Mouse (Mus musculus) frontal cortex, postnatal 14 days (tissue): ENCODE data around the gene Stx1b.

ENCODE experiments used
- DNase-seq, 2 experiments: peaks; one replicate each; pipeline ENCODE4 v3.0.0; 2022; ENCODE audit warnings: low spot score in 2 of 2

The Stx1b gene

DNA sequence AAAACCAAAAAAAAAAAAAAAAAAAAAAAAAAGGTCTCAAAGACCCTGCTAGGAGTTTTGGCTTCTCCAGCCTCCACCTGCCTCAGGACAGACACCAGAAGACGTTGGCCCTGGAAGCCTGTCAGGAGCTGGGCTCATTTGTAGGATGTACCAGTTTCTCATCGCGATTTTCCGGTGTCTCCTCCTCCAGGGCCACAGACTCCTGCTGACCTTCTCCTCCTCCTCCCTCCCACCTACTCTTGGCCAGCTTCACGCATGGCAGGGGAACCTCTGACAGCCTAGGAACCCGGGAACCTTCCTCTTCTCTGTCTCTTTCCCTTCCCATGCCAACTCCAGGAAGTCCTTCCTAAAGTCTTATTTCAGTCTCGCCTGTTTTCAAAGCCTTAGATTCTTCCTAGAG lies 7.3 kb downstream of the Stx1b start:
- no peak for DNase-seq

DNA sequence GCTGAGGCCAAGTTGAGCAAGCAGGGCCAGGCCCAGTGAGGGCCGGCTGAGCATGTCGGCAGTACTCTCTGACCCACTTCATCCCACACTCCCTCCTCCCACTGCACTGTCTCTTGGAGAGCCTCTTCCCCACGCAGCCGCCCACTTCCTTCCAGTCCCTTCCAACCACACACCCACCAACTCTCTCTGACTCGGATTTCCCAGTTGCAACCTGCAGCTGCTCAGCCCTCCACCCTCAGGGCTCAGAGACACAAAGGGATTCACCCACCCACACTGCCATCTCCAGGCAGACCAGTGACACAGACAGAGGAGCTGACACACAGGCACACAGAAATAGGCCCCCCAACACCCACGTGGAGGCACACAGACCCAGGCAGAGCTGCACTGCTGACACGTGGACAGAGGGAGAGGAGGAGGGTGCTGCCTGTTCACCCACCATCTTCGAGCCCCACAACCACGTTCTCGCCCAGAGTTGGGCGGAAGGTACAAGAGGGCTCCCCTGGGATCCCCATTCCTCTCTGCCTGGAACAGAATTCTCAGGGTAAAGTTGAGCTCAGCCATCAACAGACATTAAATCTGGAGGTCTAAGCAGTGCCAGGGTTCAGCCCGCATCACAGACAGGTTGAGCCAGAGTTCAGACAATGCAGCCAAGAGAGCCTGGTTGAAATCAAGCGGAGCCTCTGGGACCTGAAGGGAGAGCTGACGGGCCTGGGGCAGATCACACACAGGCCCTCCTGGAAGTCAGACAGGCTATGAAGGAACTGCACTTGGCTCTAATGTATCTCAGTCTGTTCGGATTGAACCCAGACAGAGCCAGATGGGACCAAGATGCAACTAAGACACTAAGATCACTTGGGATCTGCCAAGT lies 8.2 kb downstream of the Stx1b start:
- DNase-seq: peak in 1 of 2 experiments; percentile 56

DNA sequence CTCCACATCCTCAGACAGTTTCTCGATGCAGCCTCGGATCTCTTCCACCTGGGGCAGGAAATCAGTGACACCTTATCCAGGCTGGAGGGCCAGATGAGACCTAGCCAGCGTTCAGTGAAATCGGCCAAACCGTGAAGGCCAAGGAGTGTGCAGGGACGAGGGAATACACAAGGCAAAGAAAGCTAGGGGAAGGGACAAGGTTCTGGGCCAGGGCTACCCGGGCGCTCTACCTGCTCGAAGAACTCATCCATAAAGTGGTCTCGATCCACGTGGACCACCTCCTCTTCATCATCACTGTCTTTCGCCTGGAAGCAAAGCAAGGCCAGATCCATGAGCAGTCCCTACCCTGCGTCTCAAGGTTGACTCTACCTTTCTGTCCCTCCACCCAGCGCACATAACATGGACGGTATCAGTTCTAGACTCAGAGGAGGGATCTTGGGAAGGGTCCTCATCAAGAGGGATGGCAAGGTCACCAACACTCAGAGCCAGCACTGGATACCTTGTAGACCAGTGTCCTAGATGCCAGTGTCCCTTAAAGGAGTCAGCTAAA lies 9.2 kb downstream of the Stx1b start:
- DNase-seq: no peak

DNA sequence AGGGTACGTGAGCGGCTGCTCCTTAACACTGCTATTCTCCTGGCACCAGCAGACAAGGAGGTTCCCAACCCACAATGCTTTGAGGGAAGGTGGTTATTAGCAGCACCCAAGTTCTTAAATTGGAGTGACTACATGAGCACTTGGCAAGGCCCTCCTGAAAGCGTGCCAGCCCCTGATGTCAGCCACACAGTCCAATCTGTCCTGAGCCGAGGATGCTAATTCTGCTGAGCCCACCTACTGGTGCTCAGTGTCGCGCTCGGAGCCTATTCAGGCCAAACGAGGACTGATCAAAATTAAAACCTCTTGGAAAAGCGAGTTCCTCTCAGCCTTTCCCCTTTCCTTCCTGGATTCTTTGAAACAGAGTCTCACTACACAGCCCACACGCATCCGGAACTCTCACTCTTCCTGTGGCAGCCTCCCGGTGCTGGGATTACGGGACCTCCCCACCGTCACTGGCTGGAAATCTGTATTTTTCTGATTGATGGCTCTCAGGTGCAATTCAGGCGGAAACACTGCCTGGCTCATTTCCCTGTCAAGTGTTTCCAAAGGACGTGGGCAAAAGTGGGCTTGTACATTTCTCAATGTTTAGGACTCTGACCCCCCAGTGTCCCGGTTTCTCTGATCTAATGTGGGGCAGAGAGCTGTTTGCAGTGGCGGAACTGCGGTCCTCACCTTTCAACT lies 10.0 kb downstream of the Stx1b start:
- DNase-seq: peak in 1 of 2 experiments; percentile 62

DNA sequence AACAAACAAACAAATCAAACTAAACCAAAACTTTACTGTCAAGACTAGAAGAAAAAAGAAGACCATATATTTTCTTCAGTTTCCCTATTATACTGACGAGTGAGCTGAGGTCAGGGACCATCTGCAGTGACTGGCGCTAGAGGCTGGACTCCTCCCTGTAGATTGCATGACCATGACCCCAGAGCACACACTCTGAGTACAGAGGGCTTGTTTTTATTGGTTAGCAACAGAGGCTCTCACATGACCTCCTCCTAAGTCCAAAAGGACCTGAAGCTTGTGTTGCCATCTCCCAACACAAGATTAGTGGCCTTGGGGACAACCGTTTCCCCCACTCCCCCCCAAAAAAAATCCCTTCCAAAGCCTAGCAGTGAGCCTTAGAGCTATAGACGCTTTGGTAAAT lies 10.5 kb downstream of the Stx1b start:
- no peak for DNase-seq

GRCm38 (mm10) chr7:127812292-127812691 lies 12.1 kb downstream of the Stx1b start:
- DNase-seq: no peak

DNA sequence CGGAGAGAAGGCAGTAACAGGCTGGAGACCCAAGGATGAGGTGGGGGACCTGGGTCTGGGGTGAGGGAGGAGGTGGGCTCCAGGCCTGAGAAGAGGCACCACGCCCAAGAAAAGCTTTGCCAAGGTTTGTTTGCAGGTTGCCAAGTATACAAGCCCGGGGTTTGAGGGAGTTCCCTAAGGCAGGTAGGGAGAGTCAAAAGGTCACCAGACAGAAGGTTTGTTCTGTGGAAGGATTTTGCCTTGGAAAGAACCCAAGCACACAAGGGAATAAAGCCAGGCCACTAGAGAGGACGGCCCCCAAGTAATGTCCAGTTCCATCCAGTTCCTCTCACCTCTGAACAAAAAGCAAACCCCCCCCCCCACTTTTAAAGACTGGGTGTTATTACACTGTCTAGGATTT lies 13.1 kb downstream of the Stx1b start:
- DNase-seq: no peak

DNA sequence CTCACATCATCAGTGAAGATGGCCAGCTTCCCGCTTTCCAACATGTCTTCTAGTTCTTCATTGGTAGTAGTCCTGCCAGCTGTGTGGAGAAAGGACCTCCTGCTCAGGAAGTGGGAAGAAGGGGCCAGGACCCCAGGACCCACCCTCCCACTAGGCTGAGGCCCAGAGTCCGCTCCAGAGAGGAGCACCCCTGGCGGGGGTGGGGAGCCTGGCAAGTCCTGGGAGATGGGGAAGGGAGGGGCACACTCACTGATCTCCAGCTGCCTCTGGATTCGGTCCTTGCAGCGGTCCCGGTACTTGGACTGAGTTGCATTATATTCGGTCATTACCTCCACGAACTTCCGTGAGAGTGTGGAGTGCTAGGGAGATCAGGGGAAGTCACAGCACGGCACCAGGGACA lies 13.7 kb downstream of the Stx1b start:
- no peak for DNase-seq

DNA sequence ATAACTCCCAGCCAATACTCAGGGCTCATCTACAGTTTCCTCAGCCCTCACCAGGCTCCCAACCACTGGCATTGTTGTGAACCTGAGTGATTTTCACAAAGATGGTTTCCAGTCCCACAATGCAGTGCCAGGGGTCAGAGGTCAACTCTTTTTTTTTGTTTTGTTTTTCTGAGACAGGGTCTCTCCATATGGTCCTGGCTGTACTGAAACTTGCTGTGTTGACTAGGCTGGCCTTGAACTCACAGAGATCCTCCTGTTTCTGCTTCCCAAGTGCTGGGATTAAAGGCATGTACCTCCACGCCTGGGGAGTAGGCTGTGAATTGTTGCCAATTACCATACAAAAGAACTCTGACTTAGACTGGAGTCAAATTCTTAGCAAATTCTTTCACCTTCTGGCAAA lies 14.5 kb downstream of the Stx1b start:
- no peak for DNase-seq

DNA sequence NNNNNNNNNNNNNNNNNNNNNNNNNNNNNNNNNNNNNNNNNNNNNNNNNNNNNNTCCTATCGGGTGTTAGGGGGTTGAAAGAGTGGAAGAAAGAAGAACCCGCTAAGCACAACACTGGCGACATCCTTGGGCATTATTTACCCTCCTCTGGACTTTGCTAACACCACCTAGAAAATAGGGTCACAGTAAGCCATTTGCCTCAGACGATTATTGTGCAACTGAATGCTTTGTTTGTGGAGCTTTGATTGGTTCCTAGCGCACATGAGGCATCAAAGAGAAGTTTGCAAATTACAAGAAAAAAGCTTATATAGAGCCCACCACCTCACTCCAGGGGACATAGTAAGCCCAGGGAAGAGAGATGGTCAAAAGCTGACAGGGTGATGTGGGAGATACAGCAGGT lies 15.5 kb downstream of the Stx1b start:
- no peak for DNase-seq

DNA sequence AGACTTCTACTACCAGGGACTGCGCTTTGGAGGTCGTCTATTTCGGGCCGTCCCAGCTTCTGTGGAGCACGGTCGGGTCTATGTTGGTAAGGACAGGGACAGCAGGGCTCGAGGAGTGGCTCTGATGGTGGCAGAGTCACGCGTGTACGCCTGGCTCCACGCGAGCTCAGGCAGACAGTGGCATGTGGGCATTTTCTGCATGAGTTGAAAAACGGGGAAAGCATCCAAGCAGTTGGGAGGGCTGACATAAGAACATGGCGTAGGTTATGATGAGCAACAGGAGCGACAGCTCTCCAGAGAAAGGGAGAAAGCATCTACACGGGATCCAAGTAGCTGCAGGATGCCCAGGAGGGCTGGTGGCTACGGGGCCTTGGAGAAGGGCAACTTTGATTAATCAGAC lies 22.0 kb downstream of the Stx1b start:
- no peak for DNase-seq

DNA sequence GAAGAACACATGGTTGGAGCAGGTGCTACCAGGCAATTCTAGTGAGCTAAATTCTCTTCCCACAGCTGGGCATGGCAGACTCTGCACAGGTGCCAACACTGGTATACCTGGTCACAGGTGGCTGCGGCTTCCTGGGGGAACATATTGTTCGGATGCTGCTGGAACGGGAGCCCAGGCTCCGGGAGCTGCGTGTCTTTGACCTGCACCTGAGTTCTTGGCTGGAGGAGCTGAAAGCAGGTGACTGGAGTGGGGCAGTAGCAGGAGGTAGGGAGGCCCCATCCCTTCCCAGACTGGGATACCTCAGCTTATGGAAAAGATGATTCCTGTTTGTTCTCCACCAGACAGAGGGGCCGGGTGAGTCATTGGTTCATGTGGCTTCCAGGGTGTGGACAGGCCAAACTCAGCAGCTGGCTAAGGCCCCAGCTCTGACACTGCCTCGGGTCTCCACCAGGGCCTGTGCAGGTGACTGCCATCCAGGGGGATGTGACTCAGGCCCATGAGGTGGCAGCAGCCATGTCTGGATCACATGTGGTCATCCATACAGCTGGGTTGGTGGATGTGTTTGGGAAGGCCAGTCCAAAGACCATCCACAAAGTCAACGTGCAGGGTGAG lies 23.2 kb downstream of the Stx1b start:
- DNase-seq: no peak

DNA sequence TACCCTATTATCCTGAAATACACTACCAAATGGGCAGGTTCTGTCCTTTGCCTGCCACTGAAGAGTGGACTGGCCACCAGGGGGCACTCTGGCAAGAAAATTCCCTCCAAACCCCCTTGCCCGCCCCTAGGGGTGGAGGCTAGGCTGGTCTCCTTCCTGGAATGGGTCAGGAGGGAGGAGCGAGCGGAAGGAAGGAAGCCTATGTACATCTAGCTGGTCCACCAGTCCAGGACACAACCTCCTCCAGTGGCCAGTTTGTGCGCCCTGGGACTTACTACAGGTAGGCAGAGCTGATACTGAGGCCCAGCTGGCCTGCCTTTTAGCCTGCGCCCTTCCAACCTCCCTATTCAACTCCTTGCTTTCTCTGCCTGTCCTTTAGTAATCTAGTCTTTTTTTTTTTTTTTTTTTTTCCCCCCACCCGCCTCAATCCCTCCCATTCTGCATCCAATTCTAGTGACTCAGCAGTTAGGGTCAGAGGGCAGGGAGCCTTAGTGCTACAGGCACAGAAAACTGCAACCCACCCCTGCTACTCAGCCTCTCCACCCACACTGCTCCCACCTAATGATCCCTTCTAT lies 23.8 kb downstream of the Stx1b start, which contains the start of gene Hsd3b7:
TSS of gene Hsd3b7 (plus strand) at position 170 of the 575 bp plus-strand sequence.
- peak; percentile 74 to 87 for DNase-seq

- DNase-seq: no peak
Observed at GRCm38 (mm10) chr7:127799738-127800137, 24.6 kb downstream of the Stx1b start.

GRCm38 (mm10) chr7:127799211-127799610 lies 25.1 kb downstream of the Stx1b start:
- DNase-seq: no peak

DNA sequence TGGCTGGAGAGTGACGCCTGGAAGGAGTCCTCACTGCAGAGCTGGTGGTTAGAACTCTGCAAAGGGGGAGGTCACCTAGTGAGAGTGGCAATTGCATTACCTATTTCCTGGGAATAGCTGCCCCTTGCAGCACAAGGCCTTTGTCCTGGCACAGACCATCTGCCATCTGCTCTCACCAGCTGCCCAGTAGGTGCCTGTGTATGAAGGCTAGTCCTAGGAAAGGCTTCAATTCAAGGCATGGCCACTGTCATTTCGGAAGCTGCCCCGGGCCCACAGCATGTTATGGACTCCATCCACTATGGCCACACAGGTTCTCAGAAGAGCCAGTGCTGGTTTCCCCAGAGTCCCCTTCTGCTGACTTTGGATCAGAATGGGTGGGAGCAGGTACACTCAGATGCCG lies 25.8 kb downstream of the Stx1b start:
- no peak for DNase-seq

DNA sequence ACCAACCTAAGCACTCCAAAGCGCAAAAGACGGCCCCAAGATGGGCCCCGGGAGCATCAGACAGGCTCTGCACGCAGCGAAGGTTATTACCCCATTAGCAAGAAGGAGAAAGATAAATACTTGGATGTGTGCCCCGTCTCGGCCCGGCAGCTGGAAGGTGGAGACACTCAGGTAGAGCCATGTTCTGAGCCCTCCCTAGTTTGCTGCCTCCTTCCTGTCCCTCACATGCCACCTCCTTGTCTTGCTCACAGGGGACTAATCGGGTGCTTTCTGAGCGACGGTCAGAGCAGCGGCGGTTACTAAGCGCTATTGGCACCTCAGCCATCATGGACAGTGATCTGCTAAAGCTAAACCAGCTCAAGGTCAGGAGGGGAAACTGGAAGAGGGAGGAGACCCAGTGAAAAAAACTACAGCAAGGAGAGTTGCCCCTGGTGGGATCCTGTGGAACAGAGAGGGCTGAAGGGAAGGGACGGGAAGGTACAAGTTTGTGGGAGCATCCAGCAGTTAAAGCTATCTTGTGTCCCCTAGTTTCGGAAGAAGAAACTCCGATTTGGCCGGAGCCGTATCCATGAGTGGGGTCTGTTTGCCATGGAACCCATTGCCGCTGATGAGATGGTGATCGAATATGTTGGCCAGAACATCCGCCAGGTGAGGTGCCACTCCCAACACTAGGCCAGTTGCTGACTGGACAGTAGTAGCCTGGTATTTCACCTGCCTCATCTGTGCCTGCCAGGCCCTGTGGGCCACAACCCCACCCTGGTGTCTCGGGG lies 27.1 kb downstream of the Stx1b start:
- DNase-seq: no peak

- DNase-seq: no peak
Observed at GRCm38 (mm10) chr7:127785308-127785707, 39.0 kb downstream of the Stx1b start, which contains the start of gene Gm49388. Gene Gm49388, plus strand, starts transcription at chr7:127785608.

GRCm38 (mm10) chr7:127778350-127778749 lies 46.0 kb downstream of the Stx1b start:
- no peak for DNase-seq

DNA sequence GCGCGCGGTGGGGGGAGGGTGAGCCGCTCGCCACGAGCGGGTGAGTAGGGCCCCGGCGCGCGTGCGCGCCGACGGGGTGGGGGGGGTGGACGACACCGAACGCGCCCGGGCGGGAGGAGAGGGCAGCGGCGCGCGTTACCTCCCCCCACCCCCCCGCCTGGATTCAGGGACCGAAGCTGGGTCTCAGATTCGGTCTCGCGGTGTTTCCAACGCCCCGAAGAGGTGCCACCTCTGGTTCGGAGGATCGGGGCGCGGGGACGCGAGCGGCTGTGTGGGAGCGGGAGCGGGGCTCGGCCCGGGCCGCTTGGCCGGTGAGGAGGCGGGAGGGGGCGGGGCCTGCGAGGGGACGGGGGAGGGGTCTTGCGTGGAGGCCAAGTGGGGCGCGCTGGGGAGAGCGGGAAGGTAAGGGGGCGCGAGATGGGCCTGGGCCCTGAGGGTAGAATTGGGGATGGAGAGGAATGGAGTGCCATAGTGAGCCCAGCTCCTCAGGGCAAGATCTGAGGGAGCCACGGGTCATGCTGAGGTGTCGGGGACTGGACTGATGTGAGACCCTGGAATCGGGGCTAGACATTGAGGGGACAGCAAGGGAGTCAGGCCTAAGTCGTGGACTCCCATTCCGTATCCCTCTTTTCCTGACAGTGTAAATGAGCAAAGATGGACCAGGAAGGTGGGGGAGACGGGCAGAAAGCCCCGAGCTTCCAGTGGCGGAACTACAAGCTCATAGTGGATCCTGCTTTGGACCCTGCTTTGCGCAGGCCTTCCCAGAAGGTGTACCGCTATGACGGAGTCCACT lies 46.7 kb downstream of the Stx1b start:
- DNase-seq: peak in 1 of 2 experiments; percentile 25
